Mouse (Mus musculus) layer of hippocampus, adult 18-20 months (tissue): ENCODE data around the gene Tmem95. TPM values are rescaled to one million over a fixed set of nuclear protein-coding genes. Genes with fewer than 3 reads are reported as not detected.
"Not testable (repeated sequence)": the region's sequence is repeated elsewhere in the genome, so short reads cannot be mapped to it uniquely, and the experiment has no call there.

Experiments
- DNase-seq, 2 experiments: peaks; one replicate each; pipeline ENCODE4 v3.0.0; 2022; ENCODE audit warnings: low spot score in 2 of 2
- long read RNA-seq: library from polyadenylated mRNA; stranded (forward); transcript quantifications from one replicate; pipeline ENCODE4 v2.0.0, GENCODE M21; 2021
- total RNA-seq, 2 experiments: library from RNA; stranded (reverse); gene quantifications; 2 replicates each; pipeline ENCODE4 v1.2.3; 2021

Tmem95 gene
- total RNA-seq, result not detected
- long read RNA-seq, result 0 reads

DNA sequence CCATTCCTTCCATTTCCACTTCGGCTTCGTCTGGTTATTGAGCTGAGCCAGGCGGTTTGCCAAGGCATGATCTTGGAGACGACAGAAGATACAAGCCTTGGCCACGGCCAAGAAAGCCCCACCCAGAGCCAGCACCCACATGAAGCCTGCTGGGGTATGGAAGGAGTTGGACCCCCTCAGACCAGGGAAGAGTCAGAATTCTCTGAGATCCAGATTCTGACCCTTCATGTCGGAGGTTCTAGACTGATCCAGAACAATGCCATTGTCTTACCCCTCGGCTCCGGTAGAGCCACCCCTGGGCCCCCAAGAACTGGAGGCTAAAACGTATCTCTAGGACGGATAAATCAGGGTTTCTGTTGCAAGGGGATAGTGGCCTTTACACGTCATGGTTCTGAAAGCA is at the start of gene Tmem95:
Tmem95 (minus strand) TSS at position 141 of the 400 bp plus-strand sequence.
- no peak for DNase-seq

DNA sequence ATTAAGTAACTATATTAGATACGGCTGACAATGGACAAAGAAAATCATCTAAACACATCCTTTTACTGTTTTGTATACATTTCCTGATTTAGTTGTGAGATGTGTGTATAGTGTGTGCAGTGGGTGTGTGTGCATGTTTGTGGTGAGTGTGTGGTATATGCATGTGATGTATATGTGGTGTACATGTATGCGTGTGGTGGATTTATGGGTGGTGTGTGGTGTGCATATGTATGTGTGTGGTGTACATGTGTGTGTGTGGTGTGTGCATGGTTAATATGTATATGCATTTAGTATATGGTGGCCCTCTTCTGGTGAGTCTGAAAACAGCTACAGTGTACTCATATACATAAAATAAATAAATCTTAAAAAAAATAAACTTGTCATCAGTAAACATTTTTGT is 49.7 kb upstream of the Tmem95 start:
- DNase-seq, result no peak

DNA sequence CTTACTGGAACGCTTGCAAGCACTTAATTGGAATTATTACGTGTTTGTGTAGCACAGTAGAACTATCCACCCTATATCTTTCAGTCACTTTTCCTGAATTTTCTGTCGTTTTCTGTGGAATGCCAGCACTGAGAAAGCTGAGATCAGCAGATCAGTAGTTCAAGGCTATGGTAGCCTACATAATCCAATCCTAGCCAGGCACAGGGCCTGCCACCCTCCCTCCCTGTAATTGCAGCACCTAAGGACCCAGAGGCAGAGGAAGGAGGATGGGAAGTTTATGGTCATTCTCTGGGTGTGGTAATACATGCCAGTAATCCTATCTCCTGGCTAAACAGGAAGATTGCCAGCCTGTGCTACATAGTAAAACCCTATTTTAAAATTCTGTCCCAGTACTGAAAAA is 45.0 kb upstream of the Tmem95 start:
- no peak for DNase-seq

DNA sequence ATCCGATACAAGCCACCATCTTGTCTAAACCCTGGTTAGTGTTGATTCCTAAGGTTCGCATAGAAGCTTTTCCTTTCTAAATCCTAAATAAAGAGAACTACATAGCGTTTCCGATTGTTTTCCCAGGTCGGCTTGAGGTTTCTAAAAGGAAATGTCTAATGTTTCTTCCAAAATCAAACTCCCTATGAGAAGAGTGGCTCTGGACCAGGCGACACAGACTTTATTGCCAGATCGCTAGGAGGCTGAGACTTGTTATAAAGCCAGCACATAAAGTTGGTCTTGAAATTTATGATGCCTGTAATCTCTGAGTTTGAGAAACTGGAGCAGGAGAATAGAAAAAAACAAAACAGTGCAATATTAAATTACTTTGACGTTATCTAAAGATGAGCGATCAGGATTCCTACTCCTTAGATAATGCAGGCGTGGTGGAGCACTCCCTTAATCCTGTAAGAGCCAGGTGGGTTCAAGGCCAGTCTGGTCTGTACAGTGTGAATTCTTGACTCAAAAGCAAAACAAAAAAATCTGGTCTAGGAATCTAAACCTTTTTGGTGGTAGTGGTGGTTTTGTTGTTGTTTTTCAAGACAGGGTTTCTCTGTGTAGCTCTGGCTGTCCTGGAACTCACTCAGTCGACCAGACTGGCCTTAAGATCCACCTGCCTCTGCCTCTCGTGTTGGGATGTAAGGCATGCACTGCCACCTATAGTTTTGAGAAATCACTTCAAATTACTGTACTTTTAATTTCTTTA is 44.4 kb upstream of the Tmem95 start:
- DNase-seq, result no peak

DNA sequence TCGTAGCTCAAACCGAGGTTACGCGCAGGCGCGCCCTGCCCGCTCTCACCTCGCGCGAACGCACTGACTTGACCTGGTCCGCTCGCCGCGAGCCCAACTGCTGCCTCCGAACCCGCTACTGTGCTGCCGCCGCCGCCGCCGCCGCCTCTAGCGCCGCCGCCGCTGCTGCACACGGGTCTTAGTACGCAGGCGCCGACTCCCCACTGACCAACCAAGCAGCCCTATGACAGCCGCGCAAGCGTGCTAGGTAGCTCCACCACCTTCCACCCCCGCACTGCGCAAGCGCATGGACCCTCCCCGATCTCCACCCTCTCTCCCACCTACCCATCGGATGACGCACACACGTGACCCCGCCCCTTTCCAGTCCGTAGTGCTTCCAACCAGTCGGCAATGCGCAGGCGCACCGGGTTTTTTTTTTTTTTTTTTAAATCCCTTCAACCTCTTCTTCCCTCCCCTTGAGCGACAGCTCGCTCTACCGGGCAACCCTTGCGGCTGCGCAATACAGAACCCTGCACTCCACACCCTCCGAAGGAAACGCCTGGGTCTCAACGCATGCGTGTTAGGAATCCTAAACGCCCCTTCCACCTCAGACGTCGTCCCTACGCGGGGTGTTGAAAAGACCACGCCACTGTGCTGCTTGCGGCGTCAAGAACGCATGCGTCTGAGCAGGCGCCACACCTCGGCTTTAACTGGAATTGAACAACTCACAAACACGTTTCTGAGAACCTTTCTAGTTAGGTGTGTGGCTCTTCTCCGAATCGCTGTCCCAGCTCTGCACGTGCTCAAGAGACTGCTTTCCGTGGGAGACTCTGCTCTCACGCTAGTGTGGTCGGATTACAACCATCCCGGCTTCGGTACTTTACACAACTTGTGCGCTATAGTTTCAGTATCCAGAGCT is 43.5 kb upstream of the Tmem95 start, which contains the start of gene Eif5a:
Eif5a (minus strand) TSS at position 845 of the 898 bp plus-strand sequence.
- DNase-seq, result peak; percentile 100

DNA sequence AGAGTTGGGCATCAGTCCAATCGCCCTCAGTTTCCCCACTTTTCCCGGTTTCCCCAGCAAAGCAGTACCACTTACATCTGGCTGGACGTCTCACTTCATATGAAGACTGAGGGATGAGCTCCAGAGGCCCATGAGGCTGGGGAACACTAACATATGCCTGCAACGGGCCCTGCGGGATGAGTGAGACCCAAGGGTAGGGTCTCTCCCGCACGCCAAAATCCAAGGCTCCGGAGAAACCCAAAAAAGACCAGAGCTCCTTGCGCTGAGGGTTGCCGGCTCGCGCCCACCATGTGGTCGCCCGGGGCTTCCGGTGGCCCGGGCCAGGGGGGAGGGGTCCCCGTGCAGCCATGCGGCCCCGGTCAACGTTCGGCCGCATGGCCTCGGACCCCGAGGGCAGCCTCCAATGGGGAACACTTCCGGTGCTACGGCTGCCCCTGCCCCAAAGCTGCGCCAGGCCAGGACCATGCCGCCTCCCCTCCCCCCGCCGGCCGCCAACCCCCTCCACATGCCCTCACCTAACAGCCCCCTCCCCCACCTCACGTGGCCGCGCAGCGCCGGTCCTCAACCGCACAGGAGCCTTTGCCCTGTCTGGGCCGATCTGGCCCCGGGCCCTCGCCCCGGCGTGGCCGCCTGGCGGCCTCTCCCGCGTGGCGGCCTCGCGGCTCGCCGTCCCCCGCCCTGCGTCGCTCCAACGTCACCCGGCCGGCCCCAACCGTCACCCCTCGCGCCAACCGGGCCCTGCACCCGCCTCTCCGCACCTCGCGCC is 42.6 kb upstream of the Tmem95 start:
- peak in 1 of 2 experiments; percentile 25 for DNase-seq

DNA sequence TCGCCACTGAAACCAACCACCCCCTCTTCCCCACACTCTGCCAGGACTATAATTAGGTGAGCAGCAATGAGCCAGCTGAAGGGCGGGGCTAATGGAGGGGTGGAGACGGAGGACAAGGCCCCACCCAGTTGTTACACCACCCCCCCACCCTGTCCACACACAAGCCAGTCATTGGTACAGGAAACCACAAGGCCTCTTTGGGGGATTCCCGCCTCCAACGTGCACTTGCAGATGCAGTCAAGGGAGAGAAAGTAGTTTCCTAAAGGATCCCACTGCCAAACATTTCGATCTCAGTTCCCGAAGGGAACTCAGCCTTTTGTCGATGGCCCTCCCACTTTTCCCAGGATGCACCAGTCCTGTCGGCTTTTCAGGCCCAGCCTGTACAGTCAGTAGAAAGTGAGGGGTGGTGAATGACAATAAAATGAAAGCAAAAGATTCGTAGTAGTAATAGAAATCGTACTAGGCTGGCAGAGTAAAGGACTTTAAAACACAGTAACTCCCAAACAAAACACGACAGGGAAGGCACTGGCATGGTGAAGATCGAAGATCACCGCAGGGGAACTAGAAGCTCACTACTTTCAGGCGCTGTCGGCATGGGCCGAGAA is 41.9 kb upstream of the Tmem95 start:
- DNase-seq, result peak in 1 of 2 experiments; percentile 60

DNA sequence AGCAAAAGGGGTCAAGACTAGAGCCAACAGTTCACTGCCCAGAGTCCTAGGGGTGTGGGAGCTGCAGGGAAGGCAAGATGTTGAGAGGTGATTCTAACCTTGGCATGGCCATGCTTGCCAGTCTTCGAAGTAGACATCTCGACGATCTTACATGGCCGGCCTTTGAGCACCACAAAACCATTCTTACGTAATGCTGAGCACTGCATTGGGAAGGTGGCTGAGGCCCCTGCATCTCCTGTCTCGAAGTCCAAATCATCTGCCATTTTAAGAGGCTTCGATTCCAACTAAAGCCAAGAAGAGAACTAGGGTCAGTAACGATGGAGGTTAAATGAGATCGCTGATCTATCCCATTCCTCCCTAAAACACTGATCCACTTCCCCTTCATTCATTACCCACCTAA is 41.2 kb upstream of the Tmem95 start:
- DNase-seq, result no peak

DNA sequence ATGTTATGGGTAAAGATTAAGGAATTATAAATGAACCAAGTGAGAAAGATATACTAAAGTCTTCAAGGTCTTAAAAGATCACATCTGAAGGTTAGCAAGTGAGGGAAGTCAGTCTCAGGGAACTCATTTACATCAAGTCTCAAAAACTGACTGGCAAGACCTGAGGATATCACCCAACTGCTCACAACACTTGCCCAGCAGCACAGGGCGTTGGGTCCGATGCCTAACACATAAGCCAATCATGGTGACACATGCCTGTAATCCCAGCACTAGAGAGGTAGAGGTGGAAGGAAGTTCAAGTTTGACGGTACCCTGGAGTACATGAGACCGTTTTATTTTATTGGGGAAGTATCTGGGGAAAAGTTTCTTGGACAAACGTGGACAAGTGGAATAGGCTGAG is 40.3 kb upstream of the Tmem95 start:
- DNase-seq, result no peak

DNA sequence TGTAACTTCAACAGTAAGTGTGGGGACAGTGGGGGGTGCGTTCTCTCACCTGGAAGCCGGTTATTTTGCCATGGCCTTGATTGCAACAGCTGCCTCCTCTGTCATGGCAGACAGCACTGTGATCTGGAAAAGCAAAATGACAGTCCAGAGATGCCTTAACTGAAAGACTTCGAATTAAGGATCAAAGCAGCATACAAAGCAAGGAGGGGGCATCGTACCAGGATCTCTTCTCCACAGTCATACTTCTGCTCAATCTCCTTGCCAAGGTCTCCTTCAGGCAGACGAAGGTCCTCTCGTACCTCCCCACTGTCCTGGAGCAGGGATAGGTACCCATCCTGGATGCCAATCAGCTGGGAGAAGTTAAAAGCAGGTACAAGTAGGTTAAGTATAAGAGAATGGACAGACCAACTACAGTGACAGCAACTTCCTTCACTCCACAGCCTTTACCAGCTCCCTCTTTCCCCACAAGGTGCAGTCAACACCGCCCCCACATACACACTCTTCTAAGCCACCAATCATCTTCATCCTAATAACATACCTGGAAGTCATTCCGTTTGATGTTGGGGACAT is 39.6 kb upstream of the Tmem95 start:
- DNase-seq, result no peak

DNA sequence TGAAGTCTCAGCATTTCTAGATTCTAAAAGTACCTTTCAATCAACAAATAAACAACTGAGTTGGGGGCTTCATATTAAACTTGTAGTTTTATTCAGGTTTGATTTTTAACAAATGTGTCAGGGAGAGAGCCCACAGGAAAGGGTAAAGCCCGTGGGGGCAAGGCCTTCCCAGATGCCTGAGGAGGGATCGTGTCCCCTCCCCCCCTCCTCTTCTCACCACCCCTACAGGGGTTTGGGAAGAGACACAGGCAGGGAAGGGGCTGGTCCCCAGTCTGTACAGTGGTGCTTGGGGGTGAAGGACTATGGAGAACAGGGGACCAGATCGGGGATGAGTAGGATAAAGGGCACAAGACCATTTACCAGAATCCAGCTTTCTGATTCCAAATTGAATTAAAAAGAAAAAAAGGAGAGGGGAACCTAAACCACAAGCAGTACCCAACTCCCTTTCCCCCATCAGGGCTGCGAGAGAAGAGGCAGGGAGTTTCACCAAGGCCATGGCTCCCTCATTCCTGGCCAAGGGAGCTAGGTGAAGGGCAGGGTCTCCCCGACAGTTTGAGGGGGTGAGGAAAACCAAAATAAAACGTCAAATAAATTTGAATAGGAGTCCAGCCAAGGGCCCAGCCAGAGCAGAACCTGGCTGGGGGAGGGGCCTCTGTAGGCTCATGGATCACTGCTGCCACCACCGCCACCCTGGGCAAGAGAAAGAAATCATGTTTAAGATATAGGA is 39.0 kb upstream of the Tmem95 start:
- not testable (repeated sequence) for DNase-seq

DNA sequence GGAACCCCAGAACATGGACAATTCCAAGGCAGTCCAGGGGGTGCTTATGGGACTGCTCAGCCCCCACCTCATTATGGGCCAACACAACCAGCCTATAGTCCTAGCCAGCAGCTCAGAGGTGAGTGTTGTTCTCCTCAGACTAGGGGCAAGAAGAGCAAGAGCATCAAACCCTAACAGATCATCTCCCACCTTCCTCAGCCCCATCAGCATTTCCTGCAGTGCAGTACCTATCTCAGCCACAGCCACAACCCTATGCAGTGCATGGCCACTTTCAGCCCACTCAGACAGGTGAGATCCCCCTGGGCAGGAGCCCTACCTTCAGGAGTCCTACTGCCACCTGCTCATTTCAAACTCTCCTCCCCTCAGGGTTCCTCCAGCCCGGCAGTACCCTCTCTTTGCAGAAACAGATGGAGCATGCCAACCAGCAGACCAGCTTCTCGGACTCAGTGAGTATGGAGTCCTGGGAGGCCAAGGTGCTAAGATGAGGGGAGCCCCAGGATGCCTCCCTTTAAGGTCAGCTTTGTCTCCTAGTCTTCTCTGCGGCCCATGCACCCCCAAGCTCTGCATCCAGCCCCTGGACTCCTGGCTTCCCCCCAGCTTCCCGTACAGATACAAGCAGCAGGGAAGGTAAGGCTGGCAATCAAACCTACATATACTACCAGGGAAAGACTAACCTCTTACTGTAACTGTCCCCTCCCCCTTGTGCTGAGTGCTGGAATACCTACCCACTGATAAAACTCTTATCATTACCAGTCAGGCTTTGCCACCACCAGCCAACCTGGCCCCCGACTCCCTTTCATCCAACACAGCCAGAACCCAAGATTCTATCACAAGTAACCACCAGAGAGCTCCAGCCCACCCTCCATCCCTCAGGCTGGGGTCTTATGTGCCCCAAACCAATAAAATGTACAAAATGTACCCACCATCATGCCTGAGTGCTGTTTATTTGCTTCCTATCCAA is 38.1 kb upstream of the Tmem95 start:
- no peak for DNase-seq

DNA sequence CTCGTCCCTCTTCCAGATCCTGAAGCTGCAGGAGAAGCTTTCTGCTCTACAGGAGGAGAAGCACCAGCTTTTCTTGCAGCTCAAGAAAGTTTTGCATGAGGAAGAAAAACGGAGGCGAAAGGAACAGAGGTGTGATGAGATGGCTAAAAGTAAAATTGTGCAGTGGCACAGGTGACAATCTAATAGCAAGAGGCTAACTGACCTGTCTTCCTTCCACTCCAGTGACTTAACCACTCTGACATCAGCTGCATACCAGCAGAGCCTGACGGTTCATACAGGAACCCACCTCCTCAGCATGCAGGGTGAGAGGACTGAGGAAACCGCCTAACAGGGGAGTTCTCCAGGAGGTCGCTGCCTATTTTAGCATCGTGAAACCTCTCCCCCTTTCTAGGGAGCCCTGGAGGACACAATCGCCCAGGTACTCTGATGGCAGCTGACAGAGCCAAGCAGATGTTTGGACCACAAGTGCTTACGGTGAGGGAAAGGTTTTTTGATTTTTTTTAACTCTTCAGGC is 37.2 kb upstream of the Tmem95 start:
- DNase-seq, result no peak

DNA sequence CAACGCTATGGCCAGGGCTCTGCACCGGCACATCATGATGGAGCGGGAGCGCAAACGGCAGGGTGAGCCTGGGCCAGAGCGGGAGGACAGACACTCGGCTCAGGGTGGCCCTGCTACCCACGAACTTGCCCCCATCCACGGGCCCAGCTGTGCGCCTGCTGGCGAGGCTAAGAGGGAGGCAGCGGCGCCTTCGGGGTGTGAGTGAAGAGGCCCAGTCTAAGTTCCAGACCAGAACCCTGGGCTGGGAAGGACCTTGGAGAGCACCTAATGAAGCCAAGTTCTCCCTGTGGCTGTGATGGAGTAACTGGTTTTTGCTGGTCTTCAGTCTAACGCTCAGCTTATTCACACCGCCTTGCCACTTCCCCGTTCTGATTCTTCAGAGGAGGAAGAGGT is 36.5 kb upstream of the Tmem95 start:
- no peak for DNase-seq

DNA sequence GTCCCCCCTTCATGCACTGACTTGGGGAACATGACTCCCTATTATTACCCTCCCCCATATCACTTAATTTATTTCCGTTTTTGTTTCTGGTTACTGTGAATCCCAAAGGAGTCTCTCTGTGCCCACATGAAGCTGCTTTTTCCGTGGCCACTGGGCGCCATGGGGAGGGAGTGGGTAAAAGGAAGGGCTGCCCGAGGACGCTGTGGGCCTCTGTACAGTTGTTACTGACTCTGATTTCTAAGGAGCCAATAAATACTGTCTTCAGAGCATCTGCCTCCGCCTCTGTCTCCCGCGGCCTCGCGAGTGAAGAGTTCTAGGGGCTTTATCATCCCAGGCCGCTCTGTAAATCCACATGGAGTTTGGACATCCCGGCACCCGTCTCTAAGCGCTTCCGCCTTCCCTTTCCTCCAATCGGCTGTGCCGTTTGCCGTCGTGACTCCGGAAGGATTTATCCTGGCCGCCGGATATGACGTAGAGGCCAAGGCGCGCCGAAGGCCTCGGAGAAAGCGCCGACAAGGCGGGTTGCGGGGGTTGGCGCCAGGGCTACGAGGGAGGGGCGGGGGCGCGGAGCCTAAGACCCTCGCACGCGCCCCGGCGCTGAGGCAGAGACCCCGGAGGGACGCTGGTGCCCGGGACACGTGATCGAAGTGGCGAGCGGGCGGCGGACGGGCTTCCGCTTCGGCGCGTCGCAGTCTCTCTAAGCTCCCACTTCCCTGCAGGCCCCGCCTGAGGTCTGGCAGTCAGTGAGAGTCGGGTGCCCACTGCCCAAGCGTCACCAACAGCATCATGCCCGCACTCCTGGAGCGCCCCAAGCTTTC is 35.9 kb upstream of the Tmem95 start, which contains the start of gene Gps2:
Gps2 (plus strand) TSS at position 335 of the 818 bp plus-strand sequence.
- peak; percentile 92 to 96 for DNase-seq

DNA sequence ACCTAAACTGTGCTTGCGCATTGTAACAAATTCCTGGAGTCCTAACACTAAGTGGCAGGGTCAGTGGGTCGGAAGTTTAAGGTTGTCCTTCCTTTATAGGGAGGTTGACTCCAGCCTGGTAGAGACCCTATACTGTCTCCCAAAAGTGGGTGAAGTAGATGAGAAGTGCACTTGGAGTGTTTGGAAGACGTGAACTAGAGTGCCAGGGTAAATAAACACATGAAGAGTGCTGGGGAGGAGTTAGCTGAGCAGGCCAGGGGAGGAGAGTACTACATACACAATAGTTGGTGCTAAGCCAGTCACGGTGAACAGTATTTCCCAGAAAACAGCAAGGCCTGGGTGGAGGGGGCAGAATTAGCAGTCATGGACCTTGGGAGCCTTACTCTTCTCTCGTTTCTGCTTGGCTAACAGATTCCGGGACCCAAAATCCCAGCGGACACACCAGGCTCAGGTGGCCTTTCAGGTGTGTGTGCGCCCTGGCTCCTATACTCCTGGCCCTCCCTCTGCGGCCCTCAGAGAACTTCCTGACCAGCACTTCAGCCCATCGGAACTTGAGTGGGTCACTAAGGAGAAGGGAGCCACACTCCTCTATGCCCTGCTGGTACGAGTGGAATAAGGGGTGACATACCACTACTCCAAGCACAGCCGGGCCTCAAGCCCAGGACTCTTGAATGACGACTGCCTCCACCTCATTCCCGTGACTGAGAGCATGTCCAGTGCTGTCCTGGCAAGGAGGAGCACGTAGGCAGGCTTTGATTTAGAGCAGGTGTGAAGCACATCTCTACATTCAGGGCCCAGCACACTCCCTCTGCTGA is 35.1 kb upstream of the Tmem95 start:
- DNase-seq, result no peak

DNA sequence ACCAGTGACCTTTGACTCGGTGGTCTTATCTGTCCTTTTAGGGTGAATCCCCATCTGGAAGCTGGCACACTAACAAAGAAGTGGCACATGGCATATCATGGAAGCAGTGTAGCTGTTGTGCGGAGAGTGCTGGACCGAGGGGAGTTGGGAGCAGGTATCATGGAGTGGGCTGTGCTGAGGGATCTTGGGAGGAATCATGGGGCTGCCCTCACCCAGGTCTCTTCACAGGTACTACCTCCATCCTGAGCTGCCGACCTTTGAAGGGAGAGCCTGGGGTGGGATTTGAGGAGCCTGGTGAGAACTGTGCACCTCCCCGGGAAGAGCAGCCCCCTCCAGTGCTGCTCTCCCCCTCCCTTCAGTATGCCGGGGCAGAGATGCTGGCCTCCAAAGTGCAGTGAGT is 33.9 kb upstream of the Tmem95 start:
- no peak for DNase-seq
